Mouse (Mus musculus): ENCODE data around the gene Nup210.

Nup210 gene

GRCm38 (mm10) chr6:91116244-91117145 lies at the start of gene Nup210:
TSS of gene Nup210 (minus strand) at chr6:91116829.
- peak; percentile 95 for DNase-seq (ENCODE audit: low read depth, low spot score)

GRCm38 (mm10) chr6:91165210-91165609 lies 48.6 kb upstream of the Nup210 start:
- no peak for DNase-seq (ENCODE audit: low read depth, low spot score)

GRCm38 (mm10) chr6:91164584-91164983 lies 48.0 kb upstream of the Nup210 start:
- no peak for DNase-seq (ENCODE audit: low read depth, low spot score)

GRCm38 (mm10) chr6:91163195-91163911 lies 46.7 kb upstream of the Nup210 start:
- no peak for DNase-seq (ENCODE audit: low read depth, low spot score)

- no peak for DNase-seq (ENCODE audit: low read depth, low spot score)
Observed at GRCm38 (mm10) chr6:91162314-91162713, 45.7 kb upstream of the Nup210 start.

GRCm38 (mm10) chr6:91161506-91162235 lies 45.0 kb upstream of the Nup210 start:
- DNase-seq (ENCODE audit: low read depth, low spot score) = no peak

- DNase-seq (ENCODE audit: low read depth, low spot score) = no peak
Observed at GRCm38 (mm10) chr6:91160976-91161375, 44.3 kb upstream of the Nup210 start.

- no peak for DNase-seq (ENCODE audit: low read depth, low spot score)
Observed at GRCm38 (mm10) chr6:91160399-91160798, 43.8 kb upstream of the Nup210 start.

GRCm38 (mm10) chr6:91159047-91159446 lies 42.4 kb upstream of the Nup210 start:
- no peak for DNase-seq (ENCODE audit: low read depth, low spot score)

- DNase-seq (ENCODE audit: low read depth, low spot score) = no peak
Observed at GRCm38 (mm10) chr6:91157237-91157570, 40.6 kb upstream of the Nup210 start.

- peak; percentile 95 for DNase-seq (ENCODE audit: low read depth, low spot score)
Observed at GRCm38 (mm10) chr6:91156554-91157236, 40.1 kb upstream of the Nup210 start, which contains the start of gene Hdac11. TSS of gene Hdac11 (plus strand) at chr6:91156665.

GRCm38 (mm10) chr6:91156062-91156461 lies 39.4 kb upstream of the Nup210 start:
- no peak for DNase-seq (ENCODE audit: low read depth, low spot score)

- DNase-seq (ENCODE audit: low read depth, low spot score) = no peak
Observed at GRCm38 (mm10) chr6:91155286-91155685, 38.7 kb upstream of the Nup210 start.

GRCm38 (mm10) chr6:91154685-91155084 lies 38.1 kb upstream of the Nup210 start:
- no peak for DNase-seq (ENCODE audit: low read depth, low spot score)

GRCm38 (mm10) chr6:91153549-91154064 lies 37.0 kb upstream of the Nup210 start:
- peak; percentile 92 for DNase-seq (ENCODE audit: low read depth, low spot score)

GRCm38 (mm10) chr6:91152892-91153548 lies 36.4 kb upstream of the Nup210 start:
- DNase-seq (ENCODE audit: low read depth, low spot score) = no peak

- no peak for DNase-seq (ENCODE audit: low read depth, low spot score)
Observed at GRCm38 (mm10) chr6:91147152-91147770, 30.6 kb upstream of the Nup210 start.

GRCm38 (mm10) chr6:91146443-91147151 lies 30.0 kb upstream of the Nup210 start:
- no peak for DNase-seq (ENCODE audit: low read depth, low spot score)

GRCm38 (mm10) chr6:91145572-91145971 lies 28.9 kb upstream of the Nup210 start:
- DNase-seq (ENCODE audit: low read depth, low spot score) = no peak

- DNase-seq (ENCODE audit: low read depth, low spot score) = no peak
Observed at GRCm38 (mm10) chr6:91145056-91145455, 28.4 kb upstream of the Nup210 start.

All from telencephalon, adult 2 months (tissue).